9 mouse cellular contexts compared by ENCODE assay signal in genomic region chr7:47014564-47015389, GRCm38 (mm10). TPM values are rescaled to one million over a fixed set of nuclear protein-coding genes. Genes with fewer than 3 reads are reported as not detected.
DNase-seq lines count a peak whose midpoint lies in the region; ATAC-seq lines count a peak whose summit lies in the region.
"Had no signal": no experiment of that assay in that cellular context is flagged by ENCODE, and none has a peak within 500 bp of the region (broad histone marks: within the 10 kb centered on the region; RNA-seq: fewer than 3 reads in every experiment).

No protein-coding gene starts in this region.

- no peaks in the 10 kb centered on the region for H3K27me3 ChIP-seq in limb, embryonic 13.5 days

- H3K9ac ChIP-seq in limb, embryonic 13.5 days, result no peak overlapping the region

- ATAC-seq in limb, embryonic 13.5 days (ENCODE audit: low FRiP score, low read depth), result no peak
- peak; percentile 56; the same call in 1 of the 2 replicates for ATAC-seq in neutrophil, adult 5-6 weeks (ENCODE audit: extremely low read depth, insufficient number of reproducible peaks, low FRiP score, poor library complexity, severe bottlenecking)
- ATAC-seq in inflammation-experienced regulatory T-cells, adult 6 months, result no peak

- H3K27ac ChIP-seq in limb, embryonic 13.5 days, result peak overlapping the region; percentile 77; the same call in 1 of the 2 replicates

- peak; percentile 35 to 54 for DNase-seq in spleen, postnatal 36 days (ENCODE audit: low spot score in 2 of 2)
- DNase-seq in spleen, adult 12 weeks (ENCODE audit: low spot score), result no peak
- DNase-seq in gastrocnemius, postnatal 10 days, result peak; percentile 35
- no peak for DNase-seq in left cerebral cortex, postnatal 4 days

- no peaks in the 10 kb centered on the region for H3K36me3 ChIP-seq in limb, embryonic 13.5 days

- no peaks in the 10 kb centered on the region for H3K9me3 ChIP-seq in limb, embryonic 13.5 days

- WGBS in limb, embryonic 13.5 days, result 62% methylated on average over 10 of the region's 11 CpGs

- intact Hi-C loops in left cerebral cortex, postnatal 4 days (cut with DNase I), result no loop called here

- peaks cover 9% of the 10 kb centered on the region for H3K4me1 ChIP-seq in limb, embryonic 13.5 days

- no peak overlapping the region for H3K4me3 ChIP-seq in limb, embryonic 13.5 days

- H3K4me2 ChIP-seq in limb, embryonic 13.5 days (replicated peaks), result no peak overlapping the region

RNA-seq across cellular contexts. Expression of gene Spty2d1, which starts 6.6 kb away (rescaled TPM):
- 10 to 100 TPM in 1 of 2 experiments, 1 to 10 TPM in 1; 9.9 to 13.1 TPM for total RNA-seq in gastrocnemius, postnatal 10 days (2021)
- 20.3 and 21.8 TPM in 2 replicates for polyA plus RNA-seq in limb, embryonic 13.5 days (2015; fragmentation: Nextera tagmentation; extraction: Ambion mirVana)
- 52.3 and 60.5 TPM in 2 replicates for total RNA-seq in neutrophil, adult 5-6 weeks (2017)
- polyA plus RNA-seq in inflammation-experienced regulatory T-cells, adult 6 months (2017; shearing (Covaris generic)), result 10 to 100 TPM; 28.3 to 49.5 (median 29.4) TPM
- total RNA-seq in left cerebral cortex, postnatal 4 days (2021), result 1 to 10 TPM; 7.8 to 9.0 TPM

RNA-seq across cellular contexts. Expression of gene Gm9999, which starts 31.4 kb away (rescaled TPM):
- total RNA-seq in gastrocnemius, postnatal 10 days (2021), result not detected
- not detected in 2 replicates for polyA plus RNA-seq in limb, embryonic 13.5 days (2015; fragmentation: Nextera tagmentation; extraction: Ambion mirVana)
- total RNA-seq in neutrophil, adult 5-6 weeks (2017), result not detected in 2 replicates
- polyA plus RNA-seq in inflammation-experienced regulatory T-cells, adult 6 months (2017; shearing (Covaris generic)), result not detected
- not detected for total RNA-seq in left cerebral cortex, postnatal 4 days (2021)
- polyA plus RNA-seq: cortical plate, adult 2 months; neural tube, embryonic 14.5 days had no signal

RNA-seq across cellular contexts. Expression of gene Tmem86a, which starts 35.6 kb away (rescaled TPM):
- total RNA-seq in gastrocnemius, postnatal 10 days (2021), result 1 to 10 TPM; 8.2 to 9.0 TPM
- polyA plus RNA-seq in limb, embryonic 13.5 days (2015; fragmentation: Nextera tagmentation; extraction: Ambion mirVana), result 28.9 and 29.3 TPM in 2 replicates
- 1.1 and 1.4 TPM in 2 replicates for total RNA-seq in neutrophil, adult 5-6 weeks (2017)
- polyA plus RNA-seq in inflammation-experienced regulatory T-cells, adult 6 months (2017; shearing (Covaris generic)), result 1 to 10 TPM; 1.5 to 6.6 (median 3.8) TPM
- total RNA-seq in left cerebral cortex, postnatal 4 days (2021), result 10 to 100 TPM; 10.6 to 12.4 TPM

RNA-seq across cellular contexts. Expression of gene Uevld, which starts 56.5 kb away (rescaled TPM):
- total RNA-seq in gastrocnemius, postnatal 10 days (2021), result 10 to 100 TPM; 11.5 to 14.9 TPM
- 10.3 and 10.8 TPM in 2 replicates for polyA plus RNA-seq in limb, embryonic 13.5 days (2015; fragmentation: Nextera tagmentation; extraction: Ambion mirVana)
- total RNA-seq in neutrophil, adult 5-6 weeks (2017), result 5.3 and 6.9 TPM in 2 replicates
- polyA plus RNA-seq in inflammation-experienced regulatory T-cells, adult 6 months (2017; shearing (Covaris generic)), result 10 to 100 TPM in 1 of 3 experiments, 1 to 10 TPM in 2; 7.7 to 12.0 (median 8.1) TPM
- 10 to 100 TPM; 12.3 to 14.8 TPM for total RNA-seq in left cerebral cortex, postnatal 4 days (2021)

Comparison
In these comparisons a context has a peak if more than half of its experiments do, and no peak if none do; other contexts are left out.
1. DNase-seq: peak in spleen, postnatal 36 days (2 of 2) and gastrocnemius, postnatal 10 days (single experiment); none in spleen, adult 12 weeks (single experiment) and left cerebral cortex, postnatal 4 days (single experiment).